Mouse (Mus musculus) heart, adult 8-10 months (tissue): ENCODE results near the gene 9130230L23Rik. TPM values are rescaled to one million over a fixed set of nuclear protein-coding genes. Genes with fewer than 3 reads are reported as not detected.

Source experiments
- DNase-seq: peaks from one replicate; pipeline ENCODE4 v3.0.0; 2022; ENCODE audit warnings: low spot score
- total RNA-seq, 4 experiments: library from RNA; stranded (reverse); gene quantifications; 2 replicates each; pipeline ENCODE4 v1.2.4; 2022

The 9130230L23Rik gene
- total RNA-seq, result not detected

GRCm38 (mm10) chr5:66004134-66004925, at the start of gene 9130230L23Rik:
9130230L23Rik (minus strand) TSS chr5:66004285.
- no peak for DNase-seq

GRCm38 (mm10) chr5:66052777-66053548, 48.9 kb upstream of the 9130230L23Rik start:
- no peak for DNase-seq

GRCm38 (mm10) chr5:66050841-66051240, 46.8 kb upstream of the 9130230L23Rik start:
- no peak for DNase-seq

- no peak for DNase-seq
Measured at GRCm38 (mm10) chr5:66046356-66046755, 42.3 kb upstream of the 9130230L23Rik start.

GRCm38 (mm10) chr5:66043897-66044296, 39.8 kb upstream of the 9130230L23Rik start:
- no peak for DNase-seq

- DNase-seq, result no peak
Measured at GRCm38 (mm10) chr5:66042651-66043340, 38.7 kb upstream of the 9130230L23Rik start.

GRCm38 (mm10) chr5:66040744-66041279, 36.7 kb upstream of the 9130230L23Rik start:
- no peak for DNase-seq

- DNase-seq, result no peak
Measured at GRCm38 (mm10) chr5:66039813-66040212, 35.7 kb upstream of the 9130230L23Rik start.

- DNase-seq, result no peak
Measured at GRCm38 (mm10) chr5:66037066-66037465, 33.0 kb upstream of the 9130230L23Rik start.

- no peak for DNase-seq
Measured at GRCm38 (mm10) chr5:66036440-66037054, 32.5 kb upstream of the 9130230L23Rik start.

GRCm38 (mm10) chr5:66034375-66035195, 30.5 kb upstream of the 9130230L23Rik start:
- DNase-seq, result no peak

GRCm38 (mm10) chr5:66032826-66033225, 28.7 kb upstream of the 9130230L23Rik start:
- no peak for DNase-seq

GRCm38 (mm10) chr5:66031699-66032098, 27.6 kb upstream of the 9130230L23Rik start:
- no peak for DNase-seq

- DNase-seq, result no peak
Measured at GRCm38 (mm10) chr5:66028232-66028631, 24.1 kb upstream of the 9130230L23Rik start.

GRCm38 (mm10) chr5:66027206-66027605, 23.1 kb upstream of the 9130230L23Rik start:
- no peak for DNase-seq

GRCm38 (mm10) chr5:66026796-66027195, 22.7 kb upstream of the 9130230L23Rik start:
- no peak for DNase-seq

- DNase-seq, result no peak
Measured at GRCm38 (mm10) chr5:66015449-66015961, 11.4 kb upstream of the 9130230L23Rik start.

GRCm38 (mm10) chr5:66014437-66014836, 10.4 kb upstream of the 9130230L23Rik start:
- no peak for DNase-seq

- DNase-seq, result no peak
Measured at GRCm38 (mm10) chr5:66013999-66014398, 9.9 kb upstream of the 9130230L23Rik start.

GRCm38 (mm10) chr5:66008245-66008967, 4.3 kb upstream of the 9130230L23Rik start:
- no peak for DNase-seq
